Mouse (Mus musculus): ENCODE data around the gene Kcnj6.

DNA sequence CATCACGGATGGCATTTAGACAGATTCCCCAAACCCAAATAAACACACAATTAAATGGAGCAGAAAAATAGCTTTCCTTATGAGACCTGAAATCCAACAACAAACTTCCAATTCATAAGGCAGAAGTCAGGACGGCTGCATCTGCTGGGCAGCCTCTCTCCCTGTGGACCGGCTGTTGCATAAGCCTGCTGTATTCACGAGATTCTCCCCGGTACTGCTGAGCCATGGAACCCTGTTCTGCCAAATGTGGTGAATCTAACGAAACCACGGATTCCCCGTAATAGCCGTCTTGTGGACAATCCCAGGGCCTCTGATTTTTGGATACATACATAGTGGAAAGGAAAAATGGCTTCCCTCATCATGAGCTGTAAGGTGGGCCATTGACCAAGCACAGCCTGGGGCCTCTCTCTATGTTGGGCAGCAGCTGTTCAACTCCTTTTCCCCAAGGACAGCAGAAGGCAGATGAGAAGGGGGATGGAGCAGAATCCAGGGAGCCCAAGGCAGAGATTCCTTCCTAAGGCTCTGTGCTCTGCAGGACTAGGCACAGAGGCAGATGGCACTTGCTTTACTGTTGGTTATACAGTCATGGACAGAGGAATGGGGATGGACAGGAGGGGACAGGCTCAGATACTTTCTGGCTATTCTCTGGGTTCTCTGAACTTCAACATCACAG lies 40.2 kb downstream of the Kcnj6 start:
- no peak for TF ChIP-seq USF1 (IDR thresholded peaks at IDR 0.05; ENCODE audit: low read depth)
- TF ChIP-seq POLR2A (IDR thresholded peaks at IDR 0.05; ENCODE audit: insufficient read length, low read depth): no peak
- TF ChIP-seq POLR2AphosphoS2 (IDR thresholded peaks at IDR 0.05; ENCODE audit: insufficient read length, low read depth): no peak
- no peak for TF ChIP-seq TCF12 (IDR thresholded peaks at IDR 0.05; ENCODE audit: insufficient read depth, poor library complexity, severe bottlenecking)
- TF ChIP-seq E2F4 (IDR thresholded peaks at IDR 0.05; ENCODE audit: insufficient read depth): no peak
- no peak for TF ChIP-seq MYOG (IDR thresholded peaks at IDR 0.05; ENCODE audit: control insufficient read depth in 1 of 3, insufficient read depth in 1 of 3, insufficient read length in 2 of 3, low read depth in 2 of 3)
- TF ChIP-seq MAX (IDR thresholded peaks at IDR 0.05; ENCODE audit: low read depth): no peak
- TF ChIP-seq MYOD1 (IDR thresholded peaks at IDR 0.05; ENCODE audit: control insufficient read depth in 1 of 3, insufficient read length in 2 of 3, low read depth in 2 of 3): no peak
- no peak for TF ChIP-seq SRF (IDR thresholded peaks at IDR 0.05; ENCODE audit: control insufficient read depth, insufficient read length, low read depth)

All from myocyte (in vitro differentiated cells).